Mouse (Mus musculus) hindbrain, embryonic 16.5 days (tissue): ENCODE measurements around the gene Ugt1a9. TPM values are rescaled to one million over a fixed set of nuclear protein-coding genes. Genes with fewer than 3 reads are reported as not detected.
"Not testable (repeated sequence)": the region's sequence is repeated elsewhere in the genome, so short reads cannot be mapped to it uniquely, and the experiment has no call there.

Source experiments
- ATAC-seq: fragments of 200-750 bp; cut with Nextera tagmentation; 2 replicates; pipeline ENCODE4 v1.8.0; 2017; ENCODE audit warnings: moderate TSS enrichment, moderate library complexity
- H3K27ac ChIP-seq: fragments of 300-500 bp; sonication (generic); 2 replicates; pipeline ENCODE4 v1.5.1; 2014; ENCODE audit warnings: low read depth, mild to moderate bottlenecking, control low read depth, low read length, moderate library complexity
- H3K27me3 ChIP-seq: fragments of 300-500 bp; sonication (generic); replicated peaks from 2 replicates; pipeline ENCODE4 v1.6.1; 2014; ENCODE audit warnings: low read length; ENCODE audit not compliant: control insufficient read depth, insufficient read depth
- H3K36me3 ChIP-seq: fragments of 300-500 bp; sonication (generic); 2 replicates; pipeline ENCODE4 v1.6.1; 2014; ENCODE audit warnings: mild to moderate bottlenecking, low read length, moderate library complexity, mixed read lengths; ENCODE audit not compliant: control insufficient read depth, insufficient read depth
- H3K4me1 ChIP-seq: fragments of 300-500 bp; sonication (generic); 2 replicates; pipeline ENCODE4 v1.6.1; 2014; ENCODE audit warnings: low read depth, low read length; ENCODE audit not compliant: control insufficient read depth, insufficient read depth
- H3K4me2 ChIP-seq: fragments of 300-500 bp; sonication (generic); 2 replicates; pipeline ENCODE4 v1.6.1; 2014; ENCODE audit warnings: mild to moderate bottlenecking, low read length, control low read depth, moderate library complexity
- H3K4me3 ChIP-seq: fragments of 300-500 bp; sonication (generic); 2 replicates; pipeline ENCODE4 v1.5.1; 2014; ENCODE audit warnings: mild to moderate bottlenecking, low read length, control low read depth, moderate library complexity
- H3K9ac ChIP-seq: fragments of 300-500 bp; sonication (generic); 2 replicates; pipeline ENCODE4 v1.6.1; 2014; ENCODE audit warnings: low read depth, mild to moderate bottlenecking, control low read depth, low read length, moderate library complexity
- H3K9me3 ChIP-seq: fragments of 300-500 bp; sonication (generic); 2 replicates; pipeline ENCODE4 v1.6.1; 2014; ENCODE audit warnings: mild to moderate bottlenecking, low read length, moderate library complexity; ENCODE audit not compliant: control insufficient read depth
- WGBS: fragments of 180-500 bp; shearing (Covaris S2); extraction: QIAGEN DNeasy Blood & Tissue Kit; methylation state at CpG from one replicate; pipeline ENCODE4 v1.1.7; 2014; 5-methylcytosine and 5-hydroxymethylcytosine counted together
- polyA plus RNA-seq: library from polyadenylated mRNA; unstranded; fragments of >200 nt; fragmentation: Nextera tagmentation; extraction: Ambion mirVana; gene quantifications from 2 replicates; pipeline ENCODE4 v1.2.1, GENCODE M21; 2015

Gene Ugt1a9
- polyA plus RNA-seq, 1 experiment from 2014 or later, result not detected

- 71% methylated on average over 1 of the region's 3 CpGs for WGBS
- not testable (repeated sequence) for H3K9me3 ChIP-seq, H3K36me3 ChIP-seq, H3K4me3 ChIP-seq, H3K4me2 ChIP-seq, H3K9ac ChIP-seq, H3K27me3 ChIP-seq, ATAC-seq, H3K4me1 ChIP-seq, H3K27ac ChIP-seq
Observed at GRCm38 (mm10) chr1:88103019-88103418, 32.4 kb downstream of the Ugt1a9 start, which contains the start of gene Ugt1a6b. TSS of gene Ugt1a6b (plus strand) at chr1:88103252.

GRCm38 (mm10) chr1:88103697-88104468 lies 33.3 kb downstream of the Ugt1a9 start:
- 82% methylated on average over 4 of the region's 5 CpGs for WGBS
- H3K9me3 ChIP-seq, H3K4me2 ChIP-seq, H3K27me3 ChIP-seq, H3K9ac ChIP-seq, H3K27ac ChIP-seq, H3K36me3 ChIP-seq, H3K4me3 ChIP-seq, H3K4me1 ChIP-seq, ATAC-seq: not testable (repeated sequence)

- Histone ChIP-seq H3K9ac (no peak overlapping the region), H3K4me3 (no peak overlapping the region), H3K4me2 (no peak overlapping the region), H3K4me1 (no peaks in the 10 kb centered on the region), H3K36me3 (no peaks in the 10 kb centered on the region), H3K27me3 (no peaks in the 10 kb centered on the region), H3K27ac (no peak overlapping the region), H3K9me3 (no peaks in the 10 kb centered on the region)
- no peak for ATAC-seq
- WGBS, result 85% methylated on average over 1 of the region's 1 CpGs
Observed at GRCm38 (mm10) chr1:88104667-88105430, 34.2 kb downstream of the Ugt1a9 start.

- H3K36me3 ChIP-seq, result no peaks in the 10 kb centered on the region
- WGBS, result 71% methylated on average over 2 of the region's 2 CpGs
- H3K9me3 ChIP-seq, result no peaks in the 10 kb centered on the region
- H3K4me1 ChIP-seq, result no peaks in the 10 kb centered on the region
- H3K4me3 ChIP-seq, result no peak overlapping the region
- H3K27me3 ChIP-seq, result no peaks in the 10 kb centered on the region
- no peak for ATAC-seq
- no peak overlapping the region for H3K27ac ChIP-seq
- no peak overlapping the region for H3K9ac ChIP-seq
- H3K4me2 ChIP-seq, result no peak overlapping the region
Observed at GRCm38 (mm10) chr1:88105656-88106055, 35.1 kb downstream of the Ugt1a9 start.

GRCm38 (mm10) chr1:88109027-88109557 lies 38.5 kb downstream of the Ugt1a9 start:
- H3K4me1 ChIP-seq, ATAC-seq, H3K4me2 ChIP-seq, H3K9me3 ChIP-seq, H3K9ac ChIP-seq, H3K27ac ChIP-seq, H3K36me3 ChIP-seq, H3K4me3 ChIP-seq, H3K27me3 ChIP-seq: not testable (repeated sequence)
- WGBS, result 68% methylated on average over 2 of the region's 2 CpGs

- 84% methylated on average over 2 of the region's 2 CpGs for WGBS
- not testable (repeated sequence) for H3K4me2 ChIP-seq, H3K27ac ChIP-seq, ATAC-seq, H3K4me3 ChIP-seq, H3K9ac ChIP-seq, H3K27me3 ChIP-seq, H3K36me3 ChIP-seq, H3K9me3 ChIP-seq, H3K4me1 ChIP-seq
Observed at GRCm38 (mm10) chr1:88109604-88110003, 39.0 kb downstream of the Ugt1a9 start.

- H3K4me3 ChIP-seq, H3K9ac ChIP-seq, H3K36me3 ChIP-seq, H3K27me3 ChIP-seq, H3K27ac ChIP-seq, H3K4me1 ChIP-seq, H3K9me3 ChIP-seq, ATAC-seq, H3K4me2 ChIP-seq: not testable (repeated sequence)
- 93% methylated on average over 6 of the region's 6 CpGs for WGBS
Observed at GRCm38 (mm10) chr1:88112769-88113168, 42.2 kb downstream of the Ugt1a9 start.

- H3K4me3 ChIP-seq, H3K36me3 ChIP-seq, H3K9ac ChIP-seq, ATAC-seq, H3K9me3 ChIP-seq, H3K4me2 ChIP-seq, H3K27ac ChIP-seq, H3K4me1 ChIP-seq, H3K27me3 ChIP-seq: not testable (repeated sequence)
- WGBS, result 12% methylated on average over 4 of the region's 4 CpGs
Observed at GRCm38 (mm10) chr1:88120550-88120949, 50.0 kb downstream of the Ugt1a9 start.

- not testable (repeated sequence) for H3K9ac ChIP-seq, H3K4me3 ChIP-seq, H3K27ac ChIP-seq, H3K27me3 ChIP-seq, H3K4me2 ChIP-seq, H3K9me3 ChIP-seq, ATAC-seq, H3K36me3 ChIP-seq, H3K4me1 ChIP-seq
- WGBS, result no CpG with 5 or more reads among the region's 1 CpGs
Observed at GRCm38 (mm10) chr1:88121521-88121920, 50.9 kb downstream of the Ugt1a9 start.
